Mouse (Mus musculus) ES-E14 (cell line): Measurements from ENCODE around the gene Spata1. TPM values are rescaled to one million over a fixed set of nuclear protein-coding genes. Genes with fewer than 3 reads are reported as not detected.

Source experiments
- DNase-seq: peaks from one replicate; pipeline ENCODE4 v3.0.0-alpha.2; 2013; ENCODE audit warnings: low read depth, low spot score
- H3K27ac ChIP-seq: 2 replicates; pipeline ENCODE4 v1.5.1; 2012; ENCODE audit warnings: low read depth, mild to moderate bottlenecking, low read length, moderate library complexity, mixed read lengths; ENCODE audit not compliant: poor library complexity, insufficient read depth, severe bottlenecking
- H3K36me3 ChIP-seq: 2 replicates; pipeline ENCODE4 v1.6.1; 2012; ENCODE audit warnings: mild to moderate bottlenecking, low read length, moderate library complexity, mixed read lengths; ENCODE audit not compliant: control insufficient read depth, poor library complexity, insufficient read depth, severe bottlenecking
- H3K4me1 ChIP-seq, 2 experiments: fragments of 150-350 bp in 1 of 2; sonication (generic) in 1 of 2; 2 replicates each; pipeline ENCODE4 v1.6.1; 2012; ENCODE audit warnings: low read length in 2 of 2, mild to moderate bottlenecking in 1 of 2, mixed read lengths in 1 of 2; ENCODE audit not compliant: control insufficient read depth in 2 of 2, insufficient read depth in 2 of 2, poor library complexity in 1 of 2
- H3K4me3 ChIP-seq, 2 experiments: fragments of 150-350 bp in 1 of 2; sonication (generic) in 1 of 2; 2 replicates each; pipeline ENCODE4 v1.5.1; 2012; ENCODE audit warnings: low read length in 2 of 2, low read depth in 1 of 2, mild to moderate bottlenecking in 1 of 2, mixed read lengths in 1 of 2; ENCODE audit not compliant: insufficient read depth in 1 of 2, poor library complexity in 1 of 2, severe bottlenecking in 1 of 2
- H3K9ac ChIP-seq: 2 replicates; pipeline ENCODE4 v1.6.1; 2012; ENCODE audit warnings: low read depth, mild to moderate bottlenecking, low read length, mixed read lengths; ENCODE audit not compliant: poor library complexity, insufficient read depth, severe bottlenecking
- H3K9me3 ChIP-seq: fragments of 150-350 bp; sonication (generic); 2 replicates; pipeline ENCODE4 v1.6.1; 2012; ENCODE audit warnings: low read depth, mild to moderate bottlenecking, low read length; ENCODE audit not compliant: control insufficient read depth, insufficient read depth
- CHD2 ChIP-seq: IDR thresholded peaks from 2 replicates; pipeline ENCODE4 v1.6.1; 2014; ENCODE audit warnings: mild to moderate bottlenecking, low read depth, low read length, inconsistent platforms
- HCFC1 ChIP-seq: IDR thresholded peaks from 2 replicates; pipeline ENCODE4 v1.6.1; 2012; ENCODE audit warnings: low read length, inconsistent platforms, borderline replicate concordance; ENCODE audit not compliant: insufficient read depth
- MAFK ChIP-seq: IDR thresholded peaks from 2 replicates; pipeline ENCODE4 v1.6.1; 2014; ENCODE audit warnings: mild to moderate bottlenecking, low read depth, low read length, inconsistent platforms; ENCODE audit not compliant: insufficient read depth
- ZC3H11A ChIP-seq: IDR thresholded peaks from 2 replicates; pipeline ENCODE4 v1.6.1; 2012; ENCODE audit warnings: low read depth, mild to moderate bottlenecking, inconsistent platforms, low read length, borderline replicate concordance
- ZNF384 ChIP-seq: IDR thresholded peaks from 2 replicates; pipeline ENCODE4 v1.6.1; 2012; ENCODE audit warnings: low read depth, low read length, inconsistent platforms
- in situ Hi-C, 2 experiments: fragments of 600-800 bp; cut with MboI; formaldehyde crosslinking; loops; one replicate each; pipeline ENCODE4 v1.15.1; 2025; ENCODE audit warnings: low sequenced_read_pairs in 2 of 2, inconsistent platforms in 1 of 2; ENCODE audit not compliant: unreplicated experiment in 2 of 2
- total RNA-seq: library from RNA; depleted of rRNA; stranded (reverse); fragments of 300-350 nt; gene quantifications from 2 replicates; pipeline ENCODE4 v1.2.3, GENCODE M21; 2012

The Spata1 gene
- total RNA-seq, 1 experiment = 3.1 TPM

- H3K9me3 ChIP-seq = no peaks in the 10 kb centered on the region
- in situ Hi-C loops = no loop called here
- H3K36me3 ChIP-seq = no peaks in the 10 kb centered on the region
- no peak overlapping the region for H3K4me3 ChIP-seq
- no peak for DNase-seq
- no peak overlapping the region for H3K27ac ChIP-seq
- H3K9ac ChIP-seq = no peak overlapping the region
- TF ChIP-seq ZNF384 (no peak), HCFC1 (no peak), MAFK (no peak), ZC3H11A (no peak), CHD2 (no peak)
- peaks cover 3 to 5% of the 10 kb centered on the region in 2 experiments; a peak in 2 of 4 replicates for H3K4me1 ChIP-seq
These were observed 52.4 kb downstream of the Spata1 start for GRCm38 (mm10) chr3:146447156-146447555.

GRCm38 (mm10) chr3:146444880-146445279, 54.7 kb downstream of the Spata1 start:
- Histone ChIP-seq H3K9me3 (no peaks in the 10 kb centered on the region), H3K27ac (no peak overlapping the region), H3K4me3 (no peak overlapping the region), H3K9ac (no peak overlapping the region), H3K36me3 (no peaks in the 10 kb centered on the region; the same call in none of the 2 replicates), H3K4me1 (peaks cover 1% of the 10 kb centered on the region in 2 experiments; a peak in 1 of 4 replicates)
- no peak for TF ChIP-seq CHD2
- TF ChIP-seq ZC3H11A = no peak
- no peak for TF ChIP-seq ZNF384
- TF ChIP-seq MAFK = no peak
- in situ Hi-C loops = no loop called here
- no peak for DNase-seq

- Histone ChIP-seq H3K27ac (no peak overlapping the region), H3K9ac (no peak overlapping the region), H3K4me3 (no peak overlapping the region), H3K36me3 (peaks cover 4% of the 10 kb centered on the region), H3K9me3 (no peaks in the 10 kb centered on the region), H3K4me1 (no peaks in the 10 kb centered on the region)
- DNase-seq = no peak
- TF ChIP-seq ZC3H11A (no peak), ZNF384 (no peak), CHD2 (no peak), HCFC1 (no peak), MAFK (no peak)
- in situ Hi-C loops = no loop called here
These were observed 56.2 kb downstream of the Spata1 start for GRCm38 (mm10) chr3:146443380-146443779.

- DNase-seq = no peak
- no peak overlapping the region for H3K27ac ChIP-seq
- peaks cover 7% of the 10 kb centered on the region for H3K36me3 ChIP-seq
- no peaks in the 10 kb centered on the region for H3K9me3 ChIP-seq
- no peak for TF ChIP-seq ZC3H11A
- TF ChIP-seq HCFC1 = no peak
- TF ChIP-seq ZNF384 = no peak
- TF ChIP-seq CHD2 = no peak
- no peak for TF ChIP-seq MAFK
- H3K9ac ChIP-seq = no peak overlapping the region
- in situ Hi-C loops = no loop called here
- no peaks in the 10 kb centered on the region for H3K4me1 ChIP-seq
- no peak overlapping the region for H3K4me3 ChIP-seq
These were observed 56.6 kb downstream of the Spata1 start for GRCm38 (mm10) chr3:146442936-146443335.

GRCm38 (mm10) chr3:146442484-146442883, 57.1 kb downstream of the Spata1 start:
- H3K36me3 ChIP-seq = peaks cover 9% of the 10 kb centered on the region
- in situ Hi-C loops = no loop called here
- TF ChIP-seq ZNF384 (no peak), CHD2 (no peak), ZC3H11A (no peak), HCFC1 (no peak), MAFK (no peak)

More at GRCm38 (mm10) chr3:146442484-146442883, 57.1 kb downstream of the Spata1 start:
- Histone ChIP-seq H3K9me3 (no peaks in the 10 kb centered on the region), H3K4me1 (no peaks in the 10 kb centered on the region), H3K9ac (no peak overlapping the region), H3K4me3 (no peak overlapping the region), H3K27ac (no peak overlapping the region)
- no peak for DNase-seq
